Mouse (Mus musculus) embryonic facial prominence, embryonic 14.5 days (tissue): ENCODE data around the gene Bcar3. TPM values are rescaled to one million over a fixed set of nuclear protein-coding genes. Genes with fewer than 3 reads are reported as not detected.

Experiments
- ATAC-seq: fragments of 200-750 bp; cut with Nextera tagmentation; 2 replicates; pipeline ENCODE4 v1.8.0; 2017; ENCODE audit warnings: low read depth, moderate number of reproducible peaks, moderate TSS enrichment
- DNase-seq: peaks from one replicate; pipeline ENCODE4 v3.0.0-alpha.2; 2015; ENCODE audit warnings: low spot score
- H3K27ac ChIP-seq: fragments of 300-500 bp; sonication (generic); replicated peaks from 2 replicates; pipeline ENCODE4 v1.5.1; 2014; ENCODE audit warnings: low read depth, mild to moderate bottlenecking, low read length, moderate library complexity
- H3K27me3 ChIP-seq: fragments of 300-500 bp; sonication (generic); replicated peaks from 2 replicates; pipeline ENCODE4 v1.6.1; 2014; ENCODE audit warnings: low read length; ENCODE audit not compliant: control insufficient read depth, insufficient read depth
- H3K36me3 ChIP-seq: fragments of 300-500 bp; sonication (generic); 2 replicates; pipeline ENCODE4 v1.6.1; 2014; ENCODE audit warnings: low read length, mixed read lengths; ENCODE audit not compliant: control insufficient read depth, insufficient read depth
- H3K4me1 ChIP-seq: fragments of 300-500 bp; sonication (generic); 2 replicates; pipeline ENCODE4 v1.6.1; 2014; ENCODE audit warnings: antibody characterized with exemption, low read length; ENCODE audit not compliant: control insufficient read depth, insufficient read depth
- H3K4me2 ChIP-seq: fragments of 300-500 bp; sonication (generic); 2 replicates; pipeline ENCODE4 v1.6.1; 2014; ENCODE audit warnings: low read depth, mild to moderate bottlenecking, low read length, moderate library complexity, mixed read lengths
- H3K4me3 ChIP-seq: fragments of 300-500 bp; sonication (generic); 2 replicates; pipeline ENCODE4 v1.5.1; 2014; ENCODE audit warnings: low read depth, mild to moderate bottlenecking, low read length
- H3K9ac ChIP-seq: fragments of 300-500 bp; sonication (generic); 2 replicates; pipeline ENCODE4 v1.6.1; 2014; ENCODE audit warnings: low read depth, mild to moderate bottlenecking, low read length, moderate library complexity, mixed read lengths
- H3K9me3 ChIP-seq: fragments of 300-500 bp; sonication (generic); 2 replicates; pipeline ENCODE4 v1.6.1; 2016; ENCODE audit warnings: low read length; ENCODE audit not compliant: control insufficient read depth
- WGBS: fragments of 180-500 bp; shearing (Covaris S2); extraction: QIAGEN DNeasy Blood & Tissue Kit; methylation state at CpG from one replicate; pipeline ENCODE4 v1.1.7; 2014; 5-methylcytosine and 5-hydroxymethylcytosine counted together
- polyA plus RNA-seq: library from polyadenylated mRNA; unstranded; fragments of >200 nt; fragmentation: Nextera tagmentation; extraction: Ambion mirVana; gene quantifications from 2 replicates; pipeline ENCODE4 v1.2.1, GENCODE M21; 2014

Gene Bcar3
- polyA plus RNA-seq, 1 experiment from 2014 or later = 10.0 TPM

DNA sequence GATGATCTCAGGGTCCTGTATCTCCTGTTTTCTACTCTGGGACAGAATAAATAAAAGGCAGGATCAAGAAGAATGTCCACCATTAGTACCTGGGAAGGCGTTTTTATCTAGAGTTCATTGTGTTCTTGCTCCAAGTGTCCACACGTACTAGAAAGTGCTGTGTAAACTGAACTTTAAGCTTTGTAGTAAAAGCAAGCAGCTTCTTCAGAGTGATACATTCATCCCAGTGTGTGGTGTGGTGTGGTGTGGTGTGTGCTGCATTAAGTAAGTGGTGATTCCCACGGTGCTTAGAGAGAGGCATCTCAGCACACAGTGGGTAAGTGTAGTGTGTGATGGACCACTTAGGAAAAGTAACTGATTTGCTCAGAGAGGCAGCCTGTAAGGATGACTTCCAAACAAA, 234.5 kb downstream of the Bcar3 start:
- Histone ChIP-seq H3K4me1 (no peaks in the 10 kb centered on the region), H3K36me3 (0 out of 2 replicates have a peak, but pooled peaks cover 4% of the 10 kb centered on the region), H3K4me3 (no peak overlapping the region), H3K27ac (no peak overlapping the region), H3K9ac (no peak overlapping the region), H3K27me3 (no peaks in the 10 kb centered on the region), H3K4me2 (no peak overlapping the region), H3K9me3 (no peaks in the 10 kb centered on the region)
- DNase-seq (no peak), ATAC-seq (no peak)
- WGBS = 89% methylated on average over 3 of the region's 3 CpGs

DNA sequence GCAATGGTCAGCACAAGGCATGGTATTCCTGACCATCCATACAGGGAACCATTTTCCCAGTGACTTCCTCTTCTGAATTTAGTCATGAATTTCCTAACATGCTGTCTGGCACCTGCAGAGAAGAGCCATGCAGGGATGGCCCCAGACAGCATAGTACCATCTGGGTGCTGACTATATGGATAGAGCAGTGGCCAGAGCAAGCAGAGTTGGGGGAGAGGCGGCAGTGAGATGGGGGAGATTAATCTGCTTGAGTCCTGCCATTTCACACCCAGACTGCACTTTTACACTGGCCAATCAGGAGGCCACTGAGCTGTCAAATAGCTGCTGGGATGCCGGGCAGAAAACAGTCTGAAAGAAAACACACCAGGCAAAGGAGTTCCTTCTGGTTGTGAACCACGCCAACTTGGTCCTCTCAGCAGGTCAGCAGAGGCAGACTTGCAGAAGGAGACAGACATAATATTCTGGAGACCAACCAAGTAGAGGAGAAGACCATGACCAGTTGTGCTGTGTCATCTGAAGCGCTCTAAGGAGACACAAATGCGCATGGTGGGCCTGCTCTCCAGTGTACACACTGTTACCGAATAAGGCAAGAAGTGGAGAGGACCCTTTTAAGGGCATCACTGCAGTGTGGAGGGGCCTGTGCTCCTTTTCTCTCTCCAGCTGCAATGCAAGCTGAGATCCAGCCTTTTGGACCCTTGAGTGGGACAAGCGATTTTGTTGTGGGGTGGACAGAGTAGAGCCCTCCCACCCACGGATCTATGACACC, 242.2 kb downstream of the Bcar3 start:
- 0 out of 2 replicates have a peak, but pooled peaks have one; percentile 33 for ATAC-seq
- no peaks in the 10 kb centered on the region for H3K4me1 ChIP-seq
- 89% methylated on average over 8 of the region's 8 CpGs for WGBS
- H3K36me3 ChIP-seq = peaks cover 41% of the 10 kb centered on the region
- no peak for DNase-seq
- H3K9ac ChIP-seq = no peak overlapping the region
- H3K9me3 ChIP-seq = no peaks in the 10 kb centered on the region
- no peaks in the 10 kb centered on the region for H3K27me3 ChIP-seq
- H3K4me3 ChIP-seq = no peak overlapping the region
- H3K4me2 ChIP-seq = no peak overlapping the region
- H3K27ac ChIP-seq = no peak overlapping the region

- WGBS = 82% methylated on average over 2 of the region's 2 CpGs
- ATAC-seq (no peak), DNase-seq (no peak)
- Histone ChIP-seq H3K4me1 (no peaks in the 10 kb centered on the region), H3K27me3 (no peaks in the 10 kb centered on the region), H3K36me3 (peaks cover 61% of the 10 kb centered on the region), H3K4me2 (no peak overlapping the region), H3K9me3 (no peaks in the 10 kb centered on the region), H3K27ac (no peak overlapping the region), H3K4me3 (no peak overlapping the region), H3K9ac (no peak overlapping the region)
Observed at GRCm38 (mm10) chr3:122538851-122539250, 244.9 kb downstream of the Bcar3 start.

GRCm38 (mm10) chr3:122539961-122540690, 246.2 kb downstream of the Bcar3 start:
- peaks cover 69% of the 10 kb centered on the region for H3K36me3 ChIP-seq
- H3K27ac ChIP-seq = no peak overlapping the region
- H3K9ac ChIP-seq = no peak overlapping the region
- no peak overlapping the region for H3K4me3 ChIP-seq
- H3K4me1 ChIP-seq = no peaks in the 10 kb centered on the region
- ATAC-seq (no peak), DNase-seq (no peak)
- no peaks in the 10 kb centered on the region for H3K27me3 ChIP-seq
- 83% methylated on average over 17 of the region's 17 CpGs for WGBS
- H3K9me3 ChIP-seq = no peaks in the 10 kb centered on the region
- H3K4me2 ChIP-seq = no peak overlapping the region

DNA sequence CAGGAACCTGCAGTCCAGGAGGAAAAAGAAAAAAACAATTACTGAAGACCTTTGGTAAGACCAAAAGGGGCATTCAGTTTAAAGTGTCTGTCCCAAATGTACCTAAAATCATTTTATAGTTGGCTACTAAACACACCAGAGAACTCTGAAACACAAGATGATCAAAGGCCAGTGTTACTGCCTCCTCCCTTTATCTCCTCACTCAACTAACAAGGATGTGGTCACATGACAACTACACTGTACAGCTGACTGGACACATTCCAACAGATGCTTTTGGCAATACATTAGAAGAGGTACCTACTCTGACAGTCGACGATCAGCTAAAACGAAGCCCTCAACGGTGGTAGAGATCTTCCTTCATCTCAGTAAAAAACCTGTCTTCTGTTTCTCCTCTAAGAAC, 247.0 kb downstream of the Bcar3 start:
- 85% methylated on average over 4 of the region's 4 CpGs for WGBS

DNA sequence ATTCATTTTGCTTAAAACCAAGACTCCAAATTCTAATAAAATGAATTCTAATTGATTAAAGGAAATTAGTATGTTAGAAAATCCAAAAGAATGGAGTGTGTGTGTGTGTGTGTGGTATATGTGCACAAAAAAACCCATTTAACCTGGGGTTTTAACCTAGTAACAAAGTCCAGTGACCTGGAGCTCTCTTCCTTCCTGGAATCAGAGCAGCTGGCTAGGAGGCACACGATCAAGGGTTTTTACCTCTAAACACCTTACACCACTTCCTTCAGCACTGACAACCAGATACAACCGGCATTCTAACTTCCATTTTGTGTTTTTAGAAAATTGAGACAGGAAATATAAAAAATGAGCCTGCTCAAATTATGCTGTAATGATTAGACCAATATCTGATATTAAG, 251.4 kb downstream of the Bcar3 start:
- Histone ChIP-seq H3K4me1 (no peaks in the 10 kb centered on the region), H3K4me3 (no peak overlapping the region), H3K27me3 (no peaks in the 10 kb centered on the region), H3K4me2 (no peak overlapping the region), H3K36me3 (peaks cover 73% of the 10 kb centered on the region), H3K9me3 (no peaks in the 10 kb centered on the region), H3K27ac (no peak overlapping the region), H3K9ac (no peak overlapping the region)
- ATAC-seq (no peak), DNase-seq (no peak)
- WGBS = 80% methylated on average over 2 of the region's 2 CpGs

More for the DNA sequence above, 247.0 kb downstream of the Bcar3 start:
- H3K36me3 ChIP-seq = peaks cover 76% of the 10 kb centered on the region
- no peak overlapping the region for H3K27ac ChIP-seq
- no peak overlapping the region for H3K4me2 ChIP-seq
- H3K4me1 ChIP-seq = no peaks in the 10 kb centered on the region
- H3K4me3 ChIP-seq = no peak overlapping the region
- no peaks in the 10 kb centered on the region for H3K27me3 ChIP-seq
- no peak overlapping the region for H3K9ac ChIP-seq
- ATAC-seq (no peak), DNase-seq (no peak)
- H3K9me3 ChIP-seq = no peaks in the 10 kb centered on the region

DNA sequence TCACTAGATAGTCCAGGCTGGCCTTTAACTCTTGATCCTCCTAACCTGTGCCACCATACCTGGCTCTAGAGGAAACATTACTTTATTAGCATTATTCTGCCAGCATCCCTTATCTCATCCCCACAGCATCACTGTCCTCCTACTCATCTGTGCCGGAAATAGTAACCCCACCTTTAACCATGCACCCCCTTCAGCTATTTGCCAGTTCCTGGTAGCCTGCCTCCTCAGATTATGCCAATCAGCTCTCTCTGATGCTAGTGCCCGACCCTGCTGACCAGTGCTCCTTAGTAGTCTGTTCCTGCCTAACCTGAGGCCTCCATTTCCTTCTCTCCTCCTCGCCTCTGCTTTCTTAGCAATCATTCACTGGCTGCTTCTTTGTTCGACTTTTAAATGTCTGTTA, 253.5 kb downstream of the Bcar3 start:
- Histone ChIP-seq H3K4me2 (no peak overlapping the region), H3K9ac (no peak overlapping the region), H3K36me3 (peaks cover 51% of the 10 kb centered on the region), H3K4me3 (no peak overlapping the region), H3K9me3 (no peaks in the 10 kb centered on the region), H3K27ac (no peak overlapping the region), H3K27me3 (no peaks in the 10 kb centered on the region), H3K4me1 (no peaks in the 10 kb centered on the region)
- 82% methylated on average over 4 of the region's 4 CpGs for WGBS
- DNase-seq = no peak
- ATAC-seq = no peak

GRCm38 (mm10) chr3:122551174-122551573, 257.2 kb downstream of the Bcar3 start:
- ATAC-seq (no peak), DNase-seq (no peak)
- H3K4me1 ChIP-seq = no peaks in the 10 kb centered on the region
- peaks cover 28% of the 10 kb centered on the region for H3K36me3 ChIP-seq
- H3K4me2 ChIP-seq = no peak overlapping the region
- H3K9me3 ChIP-seq = no peaks in the 10 kb centered on the region
- H3K9ac ChIP-seq = no peak overlapping the region
- H3K4me3 ChIP-seq = no peak overlapping the region
- WGBS = 95% methylated on average over 3 of the region's 3 CpGs
- H3K27ac ChIP-seq = no peak overlapping the region
- no peaks in the 10 kb centered on the region for H3K27me3 ChIP-seq
